Mouse (Mus musculus) spleen, adult 2 months (tissue): Measurements from ENCODE around the gene Casz1.

Source experiments
- CTCF ChIP-seq: fragments of 200-500 bp; IDR thresholded peaks from 2 replicates; pipeline ENCODE4 v1.5.1; 2011; ENCODE audit warnings: mild to moderate bottlenecking, inconsistent platforms; ENCODE audit not compliant: insufficient read depth, insufficient read length, insufficient replicate concordance; ENCODE audit errors: extremely low read depth
- POLR2A ChIP-seq: fragments of 200-500 bp; IDR thresholded peaks from 2 replicates; pipeline ENCODE4 v1.6.1; 2011; ENCODE audit warnings: low read depth, low read length, inconsistent platforms

GRCm38 (mm10) chr4:148990038-148990437 is 185.8 kb downstream of the Casz1 start:
- no peak for TF ChIP-seq CTCF
- TF ChIP-seq POLR2A = no peak
